Mouse (Mus musculus) thymus, postnatal 14 days (tissue): Measurements from ENCODE around the gene Platr17.

Source experiments
- DNase-seq: peaks from one replicate; pipeline ENCODE4 v3.0.0; 2021

Gene Platr17

DNA sequence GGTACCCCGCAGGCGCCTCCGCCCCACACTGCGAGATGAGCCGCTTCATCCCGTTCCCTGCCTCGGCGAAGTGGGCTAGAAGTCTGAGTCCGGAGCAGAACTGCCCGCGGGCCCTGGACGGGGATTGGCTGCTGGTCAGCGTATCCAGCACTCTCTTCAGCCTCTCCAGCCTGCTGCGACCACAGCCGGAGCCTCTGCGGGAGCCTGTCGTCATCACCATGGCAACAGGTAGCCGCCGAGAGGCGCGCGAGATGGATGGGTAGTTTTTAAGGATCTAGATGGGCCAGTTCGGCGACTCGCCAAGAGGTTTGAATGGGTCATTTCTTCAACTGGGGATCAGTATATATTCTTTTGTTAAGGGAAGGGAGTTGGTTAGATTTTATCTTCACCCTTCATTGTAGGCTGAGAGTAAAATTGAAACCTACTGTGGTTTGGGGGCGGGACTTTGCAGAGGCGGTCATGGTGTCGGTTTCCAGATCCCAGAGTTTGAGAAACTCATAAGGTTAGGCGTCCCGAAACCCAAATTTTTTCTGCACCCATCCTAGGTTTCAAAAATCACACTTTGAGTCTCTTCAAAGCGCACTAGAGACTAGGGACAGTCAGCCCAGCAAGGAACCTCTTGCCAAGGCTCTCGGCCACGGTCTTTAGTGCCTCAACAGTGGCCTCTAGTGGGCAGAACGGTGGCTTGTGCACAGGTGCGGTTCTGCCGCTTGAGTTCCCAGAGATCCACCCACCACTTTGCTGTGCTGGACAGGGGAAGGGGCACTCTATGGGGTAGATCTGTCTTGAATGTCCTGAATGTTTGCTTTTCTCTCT lies 15.6 kb downstream of the Platr17 start:
- peak; percentile 90 for DNase-seq

DNA sequence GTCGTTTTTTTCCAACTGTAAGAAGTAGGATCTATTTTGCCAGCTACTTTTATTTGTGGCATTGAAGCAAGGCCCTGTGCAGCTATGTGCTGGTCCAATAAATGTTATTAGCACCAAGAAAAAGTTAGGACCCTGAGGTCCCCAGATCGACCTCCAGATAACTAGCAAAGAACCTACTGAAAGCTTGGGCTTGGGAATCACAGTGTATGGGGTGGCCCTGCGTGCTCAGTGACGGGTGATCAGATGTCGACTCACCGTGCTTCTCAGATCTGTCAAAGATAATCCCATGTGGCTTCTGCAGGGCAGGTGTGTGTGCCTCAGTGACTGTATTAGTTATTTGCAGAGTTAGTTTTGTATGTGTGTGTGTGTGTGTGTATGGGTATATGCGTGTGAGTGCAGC lies 16.4 kb downstream of the Platr17 start:
- no peak for DNase-seq

DNA sequence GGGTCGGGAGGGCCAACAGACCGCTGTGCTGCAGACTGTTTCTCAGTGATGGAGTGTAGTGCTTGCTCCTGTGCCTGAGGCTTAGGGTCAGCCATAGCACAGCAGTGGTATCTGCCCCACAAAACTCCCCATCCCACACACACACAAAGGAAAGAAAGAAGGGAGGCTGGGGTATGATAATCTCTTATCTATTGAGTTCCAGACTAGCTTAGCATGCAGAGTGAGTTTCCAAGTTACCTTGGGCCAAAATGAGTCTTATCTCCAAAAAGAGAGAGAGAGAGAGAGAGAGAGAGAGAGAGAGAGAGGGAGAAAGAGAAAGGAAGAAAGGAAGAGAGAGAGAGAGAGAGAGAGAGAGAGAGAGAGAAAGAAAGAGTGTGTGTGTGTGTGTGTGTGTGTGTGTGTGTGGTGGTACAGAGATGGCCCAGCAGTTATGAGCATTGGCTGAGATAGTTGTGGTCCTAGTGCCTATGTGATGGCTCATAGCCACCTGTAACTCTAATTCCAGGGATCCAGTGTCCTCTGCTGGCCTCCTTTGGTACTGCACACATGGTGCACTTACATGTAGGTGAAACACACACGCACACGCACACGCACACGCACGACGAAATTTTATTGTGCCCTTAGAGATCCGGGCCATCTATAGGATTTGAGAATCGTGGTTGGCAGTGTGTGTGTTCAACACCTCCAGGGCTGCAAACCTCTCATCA lies 19.8 kb downstream of the Platr17 start:
- peak; percentile 64 for DNase-seq

DNA sequence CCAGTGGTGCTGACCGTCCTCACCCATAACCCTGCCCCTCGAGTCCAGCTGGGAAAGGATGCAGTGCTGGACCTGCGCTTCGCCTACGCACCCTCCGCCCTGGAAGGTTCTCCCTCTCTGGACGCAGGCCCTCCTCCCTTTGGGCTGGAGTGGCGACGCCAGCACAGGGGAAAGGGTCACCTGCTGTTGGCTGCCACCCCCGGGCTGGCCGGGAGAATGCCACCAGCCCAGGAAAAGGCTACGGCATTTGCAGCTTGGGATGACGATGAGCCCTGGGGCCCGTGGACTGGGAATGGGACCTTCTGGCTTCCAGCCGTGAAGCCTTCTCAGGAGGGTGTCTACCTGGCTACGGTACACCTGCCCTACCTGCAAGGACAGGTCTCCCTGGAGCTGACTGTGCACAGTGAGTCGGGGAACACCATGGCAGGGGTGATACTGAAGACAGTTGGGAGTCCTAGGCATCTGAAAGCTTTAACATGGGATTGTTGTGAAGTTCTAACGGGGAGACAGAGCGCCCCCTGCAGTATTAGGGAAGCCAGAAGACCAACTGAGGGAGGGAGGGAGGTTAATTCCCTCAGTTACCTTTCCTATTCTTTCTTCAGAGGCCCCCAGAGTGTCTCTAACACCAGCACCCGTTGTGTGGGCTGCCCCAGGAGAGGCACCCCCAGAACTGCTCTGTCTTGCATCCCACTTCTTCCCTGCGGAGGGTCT lies 20.6 kb downstream of the Platr17 start:
- DNase-seq = no peak

DNA sequence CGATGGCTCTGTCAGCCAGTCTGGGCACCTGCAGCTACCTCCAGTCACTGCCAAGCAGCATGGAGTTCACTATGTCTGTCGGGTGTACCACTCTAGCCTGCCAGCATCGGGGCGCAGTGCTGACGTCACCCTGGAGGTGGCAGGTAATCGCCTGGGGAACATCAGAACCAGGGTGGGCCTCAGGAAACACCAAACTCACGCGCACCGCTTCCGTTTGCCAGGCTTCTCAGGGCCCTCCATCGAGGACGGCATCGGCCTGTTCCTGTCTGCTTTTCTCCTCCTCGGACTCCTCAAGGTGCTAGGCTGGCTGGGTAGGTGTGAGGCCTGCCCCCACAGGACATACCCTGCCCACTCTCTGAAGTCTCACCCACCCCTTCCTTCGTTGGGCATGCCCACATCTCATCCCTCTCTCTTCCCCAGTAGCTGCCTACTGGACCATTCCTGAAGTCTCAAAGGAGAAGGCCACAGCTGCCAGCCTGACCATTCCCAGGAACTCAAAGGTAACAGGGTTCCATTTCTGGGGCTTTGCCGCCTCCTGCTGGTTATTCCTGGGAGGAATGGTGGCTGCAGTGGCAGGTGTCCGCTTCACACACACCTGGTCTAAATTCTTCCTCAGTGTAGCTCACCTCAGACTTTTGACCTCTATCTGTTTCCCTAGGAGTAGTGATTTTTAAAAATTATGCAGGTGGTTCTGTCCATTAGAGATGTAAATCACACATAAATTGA lies 21.4 kb downstream of the Platr17 start:
- no peak for DNase-seq

DNA sequence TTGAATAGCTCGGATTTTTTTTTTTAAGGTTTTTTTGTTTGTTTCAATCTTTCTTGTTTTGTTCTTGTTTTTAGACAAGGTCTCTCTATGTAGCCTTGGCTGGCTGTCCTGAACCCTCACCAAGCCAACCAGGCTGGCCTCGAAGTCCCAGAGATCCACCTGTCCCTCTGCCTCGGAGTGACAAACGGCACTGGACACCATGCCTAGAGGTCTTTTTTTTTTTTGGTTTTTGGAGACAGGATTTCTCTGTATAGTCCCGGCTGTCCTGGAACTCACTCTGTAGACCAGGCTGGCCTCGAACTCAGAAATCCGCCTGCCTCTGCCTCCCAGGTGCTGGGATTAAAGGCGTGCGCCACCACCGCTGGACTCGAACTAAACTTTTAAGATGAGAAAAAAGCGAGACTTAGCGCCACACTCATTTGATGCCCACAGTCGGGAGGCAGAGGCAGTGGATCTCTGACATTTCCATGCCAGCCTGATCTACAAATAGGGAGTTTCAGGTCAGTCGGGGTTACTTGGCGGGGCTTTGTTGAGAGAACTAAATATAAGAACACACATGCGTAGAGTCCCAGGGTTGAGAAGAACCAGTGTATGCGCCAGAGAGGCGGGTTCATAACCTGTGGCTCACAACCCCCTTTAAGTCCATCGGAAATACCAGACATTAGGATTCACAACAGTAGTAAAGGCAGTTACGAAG lies 23.5 kb downstream of the Platr17 start:
- DNase-seq = no peak

DNA sequence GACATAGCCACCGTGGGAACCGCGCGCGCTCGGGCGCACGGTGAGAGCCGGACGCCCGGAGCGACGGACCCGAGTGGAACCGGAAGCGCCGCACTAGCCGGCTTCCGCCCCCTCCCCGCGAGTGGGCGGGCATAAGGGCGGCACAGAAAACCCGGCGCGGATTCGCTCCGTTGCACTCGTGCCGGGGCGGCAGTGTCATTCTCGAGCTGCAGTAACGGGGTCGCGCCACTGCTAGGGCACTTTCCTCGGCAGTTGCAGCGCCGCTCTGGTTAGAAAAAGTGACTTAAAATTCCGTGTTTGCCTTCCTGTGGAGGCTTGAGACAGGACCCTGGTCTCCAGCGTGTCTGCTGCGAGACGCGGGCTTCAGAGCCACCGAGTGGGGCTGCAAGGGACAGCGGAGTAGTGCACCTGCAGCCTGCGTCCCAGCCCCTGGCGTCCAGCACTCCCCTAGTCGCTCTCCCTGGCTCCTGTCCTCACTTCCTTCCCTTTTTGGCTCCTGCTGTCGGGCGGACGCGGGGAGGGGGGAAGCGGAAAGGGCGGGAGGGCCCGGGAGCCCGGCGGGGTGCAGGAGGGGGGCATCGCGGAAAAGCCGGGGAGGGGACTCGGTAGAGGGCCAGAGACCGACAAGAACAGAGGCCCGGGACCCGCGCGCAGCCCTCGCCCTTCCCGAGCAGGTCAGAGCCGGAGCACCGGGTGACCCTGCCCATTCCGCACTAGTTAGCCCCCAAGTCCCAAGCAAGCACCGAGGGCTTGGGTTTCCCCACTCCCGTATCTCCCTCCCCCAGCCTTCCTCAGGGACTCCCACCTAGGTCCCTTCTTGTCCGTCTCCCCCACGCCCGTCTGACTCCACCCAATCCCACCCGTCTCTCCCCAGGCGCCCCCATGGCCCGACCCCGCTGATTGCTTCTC lies 24.7 kb downstream of the Platr17 start, which contains the start of gene Rgl2:
TSS of gene Rgl2 (plus strand) at position 173 of the 909 bp plus-strand sequence.
- peak; percentile 98 for DNase-seq

DNA sequence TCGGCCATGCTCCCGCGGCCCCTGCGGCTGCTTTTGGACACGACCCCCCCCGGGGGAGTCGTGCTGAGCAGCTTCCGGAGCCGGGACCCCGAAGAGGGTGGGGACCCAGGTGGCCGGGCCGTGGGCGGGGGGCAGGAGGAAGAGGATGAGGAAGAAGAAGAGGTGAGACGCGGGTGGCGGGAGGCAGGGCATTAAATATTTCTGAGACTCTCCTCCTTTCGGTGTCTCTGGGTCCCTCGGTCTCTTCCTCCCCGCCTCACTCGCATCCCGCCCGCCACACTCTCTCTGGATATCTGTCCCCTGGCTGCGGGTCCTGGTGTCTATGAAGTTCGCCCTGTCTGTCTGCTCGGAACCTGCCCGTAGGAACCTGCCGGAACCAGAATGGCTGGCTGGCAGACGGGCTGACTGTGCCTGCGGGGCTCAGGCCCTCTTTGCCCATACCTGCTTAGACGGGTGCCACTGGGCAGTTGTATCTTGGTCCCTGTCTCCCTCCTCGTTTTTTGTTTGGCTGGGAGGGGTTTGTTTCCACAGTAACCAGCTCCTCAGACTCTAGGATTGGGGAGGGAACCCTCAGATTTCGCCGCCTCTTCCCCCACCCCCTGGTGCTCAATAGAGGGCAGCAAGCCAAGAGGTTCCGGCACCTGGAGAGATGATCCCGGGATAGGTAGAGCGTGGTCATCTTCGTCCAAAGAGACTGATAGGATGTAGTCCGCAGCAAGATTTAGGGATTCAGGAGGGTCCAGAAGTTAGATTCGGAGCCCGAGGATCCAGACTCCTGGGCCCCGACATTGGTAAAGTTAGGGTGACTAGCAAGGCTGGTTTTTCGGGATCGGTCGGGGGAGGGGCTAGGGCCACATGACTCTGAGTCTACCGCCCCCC lies 25.6 kb downstream of the Platr17 start:
- peak; percentile 85 for DNase-seq

DNA sequence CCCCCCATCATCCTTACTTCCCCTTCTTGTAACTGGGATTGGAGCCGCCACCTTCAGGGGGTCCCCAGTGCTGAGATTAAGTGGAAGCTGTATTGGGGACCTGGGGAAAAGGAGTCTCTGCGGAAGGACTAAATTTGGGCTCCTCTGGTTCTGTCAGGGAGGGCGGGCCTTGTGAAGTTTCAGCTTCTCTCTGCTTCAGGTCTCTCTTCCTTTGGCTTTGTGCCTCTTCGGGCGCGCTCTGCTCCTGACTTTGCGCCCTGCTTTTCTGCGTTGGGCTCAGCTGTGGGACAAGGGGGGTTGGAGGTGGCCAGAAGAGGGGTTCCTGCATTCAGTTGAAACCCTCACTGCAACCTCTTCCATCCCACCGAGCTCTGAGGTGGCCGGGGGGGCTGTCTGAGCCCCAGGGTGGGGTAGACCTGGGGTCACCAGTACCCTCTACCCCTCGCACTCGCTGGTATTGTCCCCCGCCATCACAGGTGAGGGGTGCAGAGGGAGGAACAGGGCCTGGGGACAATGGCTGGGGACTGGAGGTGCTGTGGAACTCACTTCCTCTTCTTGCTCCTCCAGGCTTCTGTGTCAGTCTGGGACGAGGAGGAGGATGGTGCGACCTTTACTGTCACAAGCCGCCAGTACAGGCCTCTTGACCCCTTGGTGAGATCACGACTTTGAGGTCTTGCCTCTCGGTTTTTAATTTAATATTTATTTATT lies 26.4 kb downstream of the Platr17 start:
- no peak for DNase-seq

DNA sequence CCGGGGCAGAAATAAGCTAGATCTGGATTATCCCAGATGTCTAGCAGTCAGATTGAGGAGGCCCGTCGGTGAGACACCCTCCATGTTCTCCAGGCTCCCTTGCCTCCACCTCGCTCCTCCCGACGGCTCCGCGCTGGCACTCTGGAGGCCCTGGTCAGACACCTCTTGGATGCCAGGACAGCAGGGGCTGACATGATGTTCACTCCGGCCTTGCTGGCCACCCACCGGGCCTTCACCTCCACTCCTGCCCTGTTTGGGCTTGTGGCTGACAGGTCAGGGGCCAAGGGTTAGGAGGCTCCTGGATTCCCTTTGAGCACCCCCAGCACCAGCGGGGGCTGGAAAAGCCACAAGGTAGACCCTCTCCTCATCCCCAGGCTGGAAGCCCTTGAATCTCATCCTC lies 27.0 kb downstream of the Platr17 start:
- DNase-seq = no peak

DNA sequence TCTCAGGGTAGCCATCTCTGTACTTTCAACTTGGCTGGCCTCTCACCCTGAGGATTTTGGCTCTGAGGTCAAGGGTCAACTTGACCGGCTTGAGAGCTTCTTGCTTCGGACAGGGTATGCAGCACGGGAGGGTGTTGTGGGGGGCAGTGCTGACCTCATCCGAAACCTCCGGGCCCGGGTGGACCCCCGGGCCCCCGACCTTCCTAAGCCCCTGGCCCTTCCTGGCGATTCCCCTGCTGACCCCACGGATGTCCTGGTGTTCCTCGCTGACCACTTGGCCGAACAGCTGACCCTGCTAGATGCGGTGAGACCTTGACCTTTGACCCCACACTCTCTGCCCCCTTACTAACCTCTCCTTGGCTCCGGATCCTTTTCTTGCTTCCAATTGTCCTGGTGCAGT lies 27.5 kb downstream of the Platr17 start:
- no peak for DNase-seq

DNA sequence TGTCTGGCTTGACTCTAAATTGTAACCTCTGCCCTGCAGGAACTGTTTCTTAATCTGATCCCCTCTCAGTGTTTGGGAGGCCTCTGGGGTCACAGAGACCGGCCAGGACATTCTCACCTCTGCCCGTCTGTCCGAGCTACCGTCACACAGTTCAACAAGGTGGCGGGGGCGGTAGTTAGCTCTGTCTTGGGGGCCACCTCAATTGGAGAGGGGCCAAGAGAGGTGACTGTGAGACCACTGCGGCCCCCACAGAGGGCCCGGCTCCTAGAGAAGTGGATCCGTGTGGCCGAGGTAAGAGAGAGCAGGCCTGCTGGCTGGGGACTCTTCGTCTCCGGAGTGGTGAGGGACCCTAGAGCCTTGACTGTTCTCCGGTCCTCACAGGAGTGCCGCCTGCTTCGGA lies 28.0 kb downstream of the Platr17 start:
- DNase-seq = no peak

DNA sequence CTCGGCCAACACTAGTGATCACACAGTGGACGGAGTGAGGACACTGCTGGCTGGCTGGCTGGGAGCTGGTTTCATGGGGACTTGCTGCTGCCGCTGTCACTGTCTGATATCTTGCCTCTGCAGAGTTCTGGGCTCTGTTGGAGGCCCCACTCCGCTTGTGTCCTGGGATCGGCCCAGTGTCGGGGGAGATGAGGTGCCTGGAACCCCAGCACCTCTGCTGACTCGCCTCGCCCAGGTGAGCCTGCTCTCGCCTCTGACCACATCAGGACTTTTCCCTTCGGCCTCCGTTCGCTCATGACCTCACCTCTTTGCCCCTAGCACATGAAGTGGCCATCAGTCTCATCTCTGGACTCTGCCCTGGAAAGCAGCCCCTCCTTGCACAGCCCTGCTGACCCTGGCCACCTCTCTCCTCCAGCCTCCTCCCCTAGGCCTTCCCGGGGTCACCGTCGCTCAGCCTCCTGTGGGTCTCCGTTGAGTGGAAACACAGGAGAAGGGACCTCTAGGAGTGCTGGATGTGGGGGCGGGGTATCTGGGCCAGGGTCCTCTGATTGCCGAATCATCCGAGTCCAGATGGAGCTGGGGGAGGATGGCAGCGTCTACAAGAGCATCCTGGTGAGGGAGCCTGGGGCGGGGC lies 30.6 kb downstream of the Platr17 start:
- no peak for DNase-seq

DNA sequence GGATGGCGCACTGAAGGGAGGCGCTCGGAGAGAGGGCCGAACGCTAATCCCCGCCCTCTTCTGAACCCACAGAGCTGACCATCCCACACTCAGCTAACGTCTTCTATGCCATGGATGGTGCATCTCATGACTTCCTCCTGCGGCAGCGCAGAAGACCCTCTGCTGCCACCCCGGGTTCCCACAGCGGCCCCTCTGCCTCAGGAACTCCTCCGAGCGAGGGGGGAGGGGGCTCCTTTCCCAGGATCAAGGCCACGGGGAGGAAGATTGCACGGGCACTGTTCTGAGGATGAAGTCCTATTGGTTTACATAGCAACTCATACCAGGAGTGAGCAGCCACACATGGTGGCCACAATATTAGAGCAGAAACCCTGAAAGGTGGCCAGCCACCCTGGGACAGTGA lies 32.1 kb downstream of the Platr17 start:
- no peak for DNase-seq

DNA sequence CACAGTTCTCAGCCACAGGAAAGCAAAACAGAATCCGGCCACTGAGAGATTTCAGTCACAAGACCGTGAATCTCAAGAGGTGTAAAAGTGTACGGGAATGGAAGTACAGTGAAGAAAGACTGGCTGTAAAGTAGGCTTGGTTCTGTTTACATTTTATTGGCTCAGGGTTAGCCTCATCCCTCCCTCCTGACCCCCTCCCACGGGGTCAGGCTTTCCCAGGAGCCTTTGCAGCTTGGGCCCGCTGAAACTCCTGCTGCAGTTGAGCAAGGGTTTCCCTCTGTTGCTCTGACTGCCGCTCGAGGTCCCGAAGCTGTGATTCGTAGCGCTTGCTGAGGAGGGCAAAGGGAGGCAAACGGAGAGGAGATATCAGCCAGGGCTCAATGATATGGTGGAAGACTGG lies 33.8 kb downstream of the Platr17 start:
- no peak for DNase-seq

DNA sequence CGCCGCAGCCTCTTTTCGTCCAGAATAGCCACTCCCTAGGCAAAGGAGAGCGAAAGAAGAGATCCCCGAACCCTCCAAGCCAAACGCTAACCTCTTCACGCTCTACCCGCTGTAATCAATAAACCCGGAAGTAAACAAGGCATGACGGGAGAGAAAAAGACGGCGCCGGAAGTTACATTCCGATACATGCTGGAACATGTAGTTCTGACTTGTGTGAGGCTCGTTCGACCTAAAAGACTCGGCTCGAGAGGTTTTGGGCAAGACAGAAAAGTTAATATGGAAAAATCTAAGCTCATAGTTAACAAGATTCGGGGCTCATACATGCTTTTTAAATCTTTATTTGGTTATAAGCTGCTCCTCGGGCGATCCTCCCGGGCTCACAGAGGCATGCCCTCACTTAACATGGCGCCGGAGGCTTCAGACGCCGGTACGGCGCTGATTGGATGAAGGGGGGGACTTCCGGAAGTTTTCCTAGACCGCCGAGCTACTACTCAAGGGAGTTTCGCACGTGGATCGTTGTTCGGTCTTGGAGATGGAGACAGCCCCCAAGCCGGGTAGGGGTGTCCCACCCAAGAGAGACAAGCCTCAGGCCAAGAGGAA lies 35.4 kb downstream of the Platr17 start, which contains the start of the genes Pfdn6 and Wdr46:
TSS of gene Pfdn6 (minus strand) at position 138 of the 600 bp plus-strand sequence.
TSS of gene Wdr46 (plus strand) at position 455 of the 600 bp plus-strand sequence.
- peak; percentile 88 for DNase-seq

DNA sequence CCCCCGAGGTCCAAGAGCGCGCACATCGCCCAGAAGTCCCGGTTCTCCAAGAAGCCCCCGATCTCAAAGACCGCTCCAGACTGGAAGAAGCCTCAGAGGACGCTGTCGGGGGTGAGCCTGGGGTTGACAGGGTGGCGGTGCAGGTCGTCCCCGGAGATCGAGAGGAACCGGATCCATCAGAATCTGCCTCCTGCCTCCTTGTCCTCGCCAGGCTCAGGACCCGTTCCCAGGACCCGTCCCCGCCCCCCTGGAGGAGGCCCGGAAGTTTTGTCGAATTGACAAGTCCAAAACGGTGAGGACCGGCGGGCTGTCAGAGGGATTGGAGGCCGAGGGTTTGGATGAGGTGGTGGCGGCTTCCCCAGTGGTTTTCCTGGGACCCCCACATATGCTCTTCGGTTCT lies 36.0 kb downstream of the Platr17 start:
- peak; percentile 51 for DNase-seq

DNA sequence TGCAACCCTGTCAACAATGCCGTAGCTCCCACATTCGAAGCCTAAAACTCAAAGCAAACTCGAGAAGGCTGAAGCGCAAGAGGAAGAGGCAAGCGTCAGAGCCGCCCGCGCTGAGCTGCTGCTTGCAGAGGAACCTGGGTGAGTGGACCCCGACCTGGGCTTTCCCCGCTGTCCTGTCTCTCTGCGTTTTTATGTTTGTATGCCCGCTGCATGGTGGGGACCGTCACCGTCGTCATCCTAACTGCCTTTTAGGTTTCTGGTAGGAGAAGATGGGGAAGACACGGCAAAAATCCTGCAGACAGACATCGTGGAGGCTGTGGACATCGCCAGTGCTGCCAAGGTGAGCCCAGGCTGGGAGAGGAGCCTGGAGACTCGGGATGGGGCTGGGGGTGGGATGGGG lies 36.4 kb downstream of the Platr17 start:
- DNase-seq = no peak
